28 mouse cellular contexts compared by ENCODE assay signal in the genomic region with DNA sequence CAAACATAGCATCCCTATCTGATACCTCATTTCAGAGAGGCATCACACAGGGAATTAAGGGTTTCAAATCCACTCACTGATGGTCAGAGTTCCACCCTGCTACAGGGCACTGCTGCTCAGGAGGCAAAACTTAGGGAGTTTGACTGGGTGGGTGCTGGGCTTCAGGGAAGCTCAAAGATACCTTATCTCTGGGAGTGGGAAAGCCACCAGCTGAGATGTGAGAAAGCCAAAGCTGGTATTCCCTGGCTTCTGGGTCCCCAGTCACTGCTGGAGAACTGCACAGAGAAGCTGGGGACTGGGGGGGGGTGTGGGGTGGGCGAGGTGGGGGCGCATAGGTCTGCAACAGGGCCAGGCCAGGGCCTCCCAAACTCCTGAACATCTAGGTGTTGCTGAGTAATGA.
"Had no signal": no experiment of that assay in that cellular context is flagged by ENCODE, and none has a peak within 500 bp of the region (broad histone marks: within the 10 kb centered on the region; RNA-seq: fewer than 3 reads in every experiment).

No protein-coding gene starts in this region.

- H3K36me3 ChIP-seq: heart, embryonic 10.5 days; heart, embryonic 12.5 days; heart, embryonic 13.5 days; heart, embryonic 15.5 days; hindbrain, embryonic 10.5 days; hindbrain, embryonic 12.5 days; hindbrain, embryonic 13.5 days; hindbrain, embryonic 15.5 days; kidney, embryonic 15.5 days had no signal

- DNase-seq: heart, adult 2 months; heart, postnatal 10 days; heart, postnatal 14 days; heart, postnatal 36 days; heart, postnatal 4 days; kidney, adult 18-20 months; kidney, adult 9 months; kidney, postnatal 10 days; kidney, postnatal 4 days; layer of hippocampus, adult 9-11 months; layer of hippocampus, postnatal 36 days had no signal

- H3K9ac ChIP-seq: heart, embryonic 12.5 days; heart, embryonic 13.5 days; heart, embryonic 15.5 days; hindbrain, embryonic 12.5 days; hindbrain, embryonic 13.5 days; hindbrain, embryonic 14.5 days; hindbrain, embryonic 15.5 days; kidney, embryonic 15.5 days had no signal

- H3K9me3 ChIP-seq: heart, embryonic 10.5 days; heart, embryonic 12.5 days; heart, embryonic 13.5 days; heart, embryonic 15.5 days; hindbrain, embryonic 10.5 days; hindbrain, embryonic 12.5 days; hindbrain, embryonic 13.5 days; hindbrain, embryonic 15.5 days; kidney, embryonic 15.5 days had no signal

- ATAC-seq: hindbrain, embryonic 16.5 days; hindbrain, postnatal 0 days; inflammation-experienced regulatory T-cells, adult 6 months had no signal

- H3K27me3 ChIP-seq: heart, embryonic 12.5 days; heart, embryonic 15.5 days; hindbrain, embryonic 12.5 days; hindbrain, embryonic 13.5 days; kidney, embryonic 15.5 days had no signal

- H3K4me2 ChIP-seq: heart, embryonic 11.5 days; heart, embryonic 12.5 days; heart, embryonic 13.5 days; heart, embryonic 15.5 days; hindbrain, embryonic 12.5 days; hindbrain, embryonic 13.5 days; hindbrain, embryonic 14.5 days; hindbrain, embryonic 15.5 days; kidney, embryonic 15.5 days had no signal

- H3K4me1 ChIP-seq: hindbrain, embryonic 12.5 days; hindbrain, embryonic 13.5 days; hindbrain, embryonic 15.5 days; kidney, embryonic 15.5 days had no signal

- H3K27ac ChIP-seq: heart, adult 2 months; heart, embryonic 10.5 days; heart, embryonic 13.5 days; heart, embryonic 15.5 days; hindbrain, embryonic 10.5 days; hindbrain, embryonic 12.5 days; hindbrain, embryonic 13.5 days; hindbrain, embryonic 14.5 days; hindbrain, embryonic 15.5 days; hindbrain, postnatal 0 days; kidney, embryonic 15.5 days; kidney, postnatal 0 days; layer of hippocampus, adult 2 months; left cerebral cortex, adult 2 months had no signal

- H3K4me3 ChIP-seq: heart, adult 2 months; heart, embryonic 10.5 days; heart, embryonic 12.5 days; heart, embryonic 13.5 days; heart, embryonic 15.5 days; hindbrain, embryonic 10.5 days; hindbrain, embryonic 12.5 days; hindbrain, embryonic 13.5 days; hindbrain, embryonic 15.5 days; kidney, embryonic 15.5 days; layer of hippocampus, adult 2 months; left cerebral cortex, adult 2 months had no signal
